Mouse (Mus musculus) testis, adult 2 months (tissue): Measurements from ENCODE around the gene Il17rd.

Experiments
- CTCF ChIP-seq: fragments of 200-500 bp; IDR thresholded peaks from 2 replicates; pipeline ENCODE4 v1.5.1; 2012; ENCODE audit warnings: low read depth, mild to moderate bottlenecking, inconsistent platforms, low read length, moderate library complexity; ENCODE audit not compliant: control insufficient read depth, insufficient read depth, insufficient replicate concordance
- POLR2A ChIP-seq: fragments of 200-500 bp; IDR thresholded peaks from 2 replicates; pipeline ENCODE4 v1.6.1; 2012; ENCODE audit warnings: low read depth, mild to moderate bottlenecking, inconsistent platforms, low read length, moderate library complexity; ENCODE audit not compliant: control insufficient read depth

DNA sequence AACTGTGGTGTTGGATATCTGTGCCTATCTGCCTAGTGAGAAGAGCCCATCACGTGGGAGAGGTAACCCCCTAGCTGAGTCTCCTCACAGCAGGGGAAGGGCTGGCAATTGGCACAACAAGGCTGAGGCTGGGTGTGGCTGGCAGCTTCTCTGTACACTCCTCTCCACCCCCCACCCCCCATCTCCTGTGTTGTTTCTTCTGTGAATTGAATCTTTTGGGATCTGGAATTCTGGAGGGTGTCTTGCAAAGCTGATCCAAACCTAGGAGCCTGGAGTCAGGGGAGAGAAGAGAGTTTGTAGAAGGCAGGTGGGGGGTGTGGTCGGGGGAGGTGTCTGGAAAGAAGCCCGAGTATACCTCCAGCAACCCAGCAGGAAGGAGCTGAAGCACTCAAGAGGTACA lies 102.7 kb downstream of the Il17rd start:
- no peak for TF ChIP-seq CTCF
- TF ChIP-seq POLR2A = no peak
